Mouse (Mus musculus) ovary, postnatal 36 days (tissue): Measurements from ENCODE around the gene Podn.

Source experiments
- DNase-seq: peaks from one replicate; pipeline ENCODE4 v3.0.0; 2022; ENCODE audit warnings: low spot score, mixed read lengths

The Podn gene

GRCm38 (mm10) chr4:108005328-108005727 is 90.9 kb downstream of the Podn start:
- no peak for DNase-seq

DNA sequence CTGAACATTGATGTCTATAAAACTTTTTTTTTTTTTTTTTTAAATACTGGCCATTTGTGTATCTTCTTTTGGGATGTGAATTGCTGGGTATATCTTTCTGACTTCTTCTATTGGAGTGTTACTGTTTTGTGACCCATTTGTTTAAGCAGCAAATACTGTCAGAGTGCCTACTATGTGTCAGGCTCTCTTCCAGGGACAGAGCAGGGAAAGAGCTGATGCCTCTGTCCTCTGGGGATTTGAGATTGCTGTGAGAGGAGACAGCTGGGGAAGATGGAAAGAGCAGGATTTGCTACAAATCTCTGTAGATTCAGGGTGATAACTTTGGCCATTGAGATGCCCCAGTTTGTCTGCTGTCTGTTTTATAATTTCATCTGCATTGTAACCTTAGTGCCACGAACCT is 96.9 kb downstream of the Podn start:
- no peak for DNase-seq

- peak; percentile 24 for DNase-seq
Observed at GRCm38 (mm10) chr4:107998641-107999332, 97.5 kb downstream of the Podn start.

GRCm38 (mm10) chr4:107996418-107996986 is 99.7 kb downstream of the Podn start:
- DNase-seq = no peak

- no peak for DNase-seq
Observed at GRCm38 (mm10) chr4:107995727-107996126, 100.5 kb downstream of the Podn start.

DNA sequence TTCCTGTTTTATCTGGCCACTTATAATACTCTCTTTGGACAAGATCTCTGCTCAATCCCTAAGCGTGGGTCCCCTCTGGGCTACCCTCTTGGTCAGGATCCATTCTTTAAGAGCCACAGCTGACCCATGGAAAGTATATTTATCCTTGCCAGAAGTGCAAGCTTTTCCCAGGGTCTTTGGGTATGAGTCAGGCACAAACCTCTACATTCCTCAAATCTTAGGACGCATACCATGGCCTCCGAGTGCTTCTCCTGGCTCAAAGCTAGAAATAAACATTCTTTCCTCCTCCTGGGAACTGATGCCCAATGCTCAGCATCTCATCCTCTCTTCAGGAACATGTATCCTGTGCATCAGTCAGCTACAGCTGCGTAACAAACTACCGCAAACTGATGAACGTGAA is 101.2 kb downstream of the Podn start:
- no peak for DNase-seq

DNA sequence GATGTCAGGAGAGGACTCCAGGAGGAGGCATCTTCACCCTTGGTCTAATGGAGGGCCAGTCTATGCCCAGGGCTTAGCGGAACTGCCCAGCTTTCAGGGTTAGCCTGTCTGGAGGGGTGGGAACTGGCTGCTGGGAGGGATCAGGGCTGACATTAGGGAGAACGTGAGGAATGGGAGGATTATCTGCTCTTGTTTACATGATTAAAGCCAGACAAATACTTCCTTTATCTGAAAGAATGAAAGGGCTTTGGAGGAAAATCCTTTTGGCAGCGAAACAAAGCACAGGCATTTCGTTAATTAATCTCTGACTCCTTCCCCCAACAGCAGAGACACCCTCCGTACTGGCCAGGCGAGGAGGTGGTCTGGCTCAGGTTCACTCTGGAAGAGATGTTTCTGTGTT is 104.4 kb downstream of the Podn start:
- DNase-seq = no peak

- no peak for DNase-seq
Observed at GRCm38 (mm10) chr4:107990818-107991217, 105.4 kb downstream of the Podn start.

GRCm38 (mm10) chr4:107988931-107989330 is 107.3 kb downstream of the Podn start:
- no peak for DNase-seq

GRCm38 (mm10) chr4:107986386-107987168 is 109.7 kb downstream of the Podn start:
- no peak for DNase-seq

DNA sequence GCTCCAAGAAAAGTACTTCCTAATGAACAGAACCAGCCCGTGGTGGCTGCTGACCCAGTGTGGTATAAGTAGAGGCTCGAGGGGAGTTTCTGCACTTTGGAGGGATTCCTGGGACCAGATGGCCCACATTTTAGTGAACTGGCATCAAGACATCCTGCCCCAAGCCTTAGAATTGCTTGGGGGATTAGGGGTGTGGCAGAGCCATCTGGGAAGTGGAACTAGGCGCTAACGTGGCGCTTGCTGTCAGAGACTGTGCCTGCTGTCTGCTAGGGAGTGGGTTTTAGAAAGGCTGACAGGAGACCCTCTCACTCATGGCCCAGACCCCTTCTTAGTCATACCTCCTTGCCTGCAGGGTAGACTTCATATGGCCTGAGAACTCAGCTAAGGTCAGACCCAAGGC is 110.4 kb downstream of the Podn start:
- DNase-seq = no peak

- DNase-seq = peak; percentile 56
Observed at GRCm38 (mm10) chr4:107984282-107984981, 111.8 kb downstream of the Podn start.

GRCm38 (mm10) chr4:107983717-107984116 is 112.5 kb downstream of the Podn start:
- DNase-seq = no peak

GRCm38 (mm10) chr4:107980002-107980600 is 116.1 kb downstream of the Podn start:
- no peak for DNase-seq

DNA sequence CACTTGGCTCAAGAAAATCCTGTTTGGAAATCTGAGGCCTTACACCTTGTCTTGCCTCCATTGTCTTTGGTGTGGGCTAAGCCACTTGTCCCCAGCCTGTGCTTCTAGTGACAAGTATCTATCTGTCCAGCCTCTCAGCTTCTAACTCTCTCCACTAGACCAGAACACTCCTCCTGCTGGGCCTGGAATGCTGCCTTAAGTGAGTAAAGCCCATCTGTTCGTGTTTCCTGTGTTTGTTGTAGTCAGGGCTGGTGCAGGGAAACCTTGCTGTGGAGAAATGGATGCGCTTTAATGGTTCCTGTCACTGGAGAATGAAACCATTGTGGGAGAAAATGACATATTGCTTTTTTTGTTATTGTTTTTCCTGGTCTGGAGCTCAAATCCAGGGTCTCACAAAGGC is 116.7 kb downstream of the Podn start:
- no peak for DNase-seq

GRCm38 (mm10) chr4:107977593-107977992 is 118.7 kb downstream of the Podn start:
- DNase-seq = no peak

DNA sequence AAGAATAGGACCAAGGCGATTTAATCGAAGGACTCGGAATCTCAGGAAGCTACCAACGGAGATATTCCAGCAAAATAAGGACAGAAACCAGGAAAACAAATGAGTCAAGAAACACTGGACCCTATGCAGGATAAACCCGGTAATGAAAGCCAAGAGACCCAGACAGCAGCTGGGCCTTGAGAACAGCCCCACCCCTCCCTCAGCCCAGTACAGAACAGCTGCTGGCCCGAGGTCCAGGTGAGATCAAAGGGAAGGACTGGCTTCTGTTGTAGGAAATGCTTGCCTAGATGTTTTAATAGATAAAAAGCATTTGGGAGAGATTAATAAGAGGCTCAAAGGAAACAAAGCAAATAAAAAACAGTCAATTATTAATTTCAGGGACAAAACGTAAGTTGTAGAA is 121.2 kb downstream of the Podn start:
- no peak for DNase-seq

DNA sequence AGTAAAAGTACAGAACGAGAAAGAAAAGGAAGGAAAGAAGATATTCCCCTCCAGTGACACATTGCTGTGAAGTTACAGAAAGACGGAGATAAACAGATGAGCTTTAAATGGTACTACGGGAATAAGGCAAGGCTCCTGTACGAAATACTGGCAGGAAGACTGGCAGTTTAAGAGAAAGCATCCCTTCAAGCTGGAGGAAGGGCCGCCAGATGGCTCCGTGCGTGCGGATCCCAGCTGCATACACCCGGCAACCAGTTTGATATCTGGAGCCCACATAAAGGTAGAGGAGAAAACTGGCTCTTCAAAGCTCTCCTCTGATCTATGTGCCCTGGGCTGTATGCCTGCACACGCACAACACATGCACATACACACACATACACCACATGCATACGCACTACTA is 121.7 kb downstream of the Podn start:
- no peak for DNase-seq

GRCm38 (mm10) chr4:107971162-107971561 is 125.1 kb downstream of the Podn start:
- DNase-seq = no peak

DNA sequence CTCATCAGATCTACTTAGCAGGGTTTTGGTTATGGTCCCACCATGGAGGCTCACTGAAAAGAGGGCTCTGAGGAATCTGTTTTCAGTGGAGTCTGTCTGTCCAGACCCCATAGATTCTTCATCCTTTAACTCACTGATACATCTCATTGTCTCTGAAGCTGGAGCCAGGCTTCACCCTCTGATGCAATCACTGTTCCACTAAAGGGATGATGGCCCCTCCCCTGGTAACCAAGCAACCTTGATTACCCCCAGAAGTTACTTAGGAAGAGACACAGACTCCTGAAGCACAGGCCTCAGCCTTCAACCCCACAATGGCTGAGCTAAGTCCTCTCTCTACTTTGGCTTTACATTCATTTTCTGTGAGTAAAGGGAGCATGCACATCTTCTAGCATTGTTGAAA is 126.5 kb downstream of the Podn start:
- DNase-seq = no peak

DNA sequence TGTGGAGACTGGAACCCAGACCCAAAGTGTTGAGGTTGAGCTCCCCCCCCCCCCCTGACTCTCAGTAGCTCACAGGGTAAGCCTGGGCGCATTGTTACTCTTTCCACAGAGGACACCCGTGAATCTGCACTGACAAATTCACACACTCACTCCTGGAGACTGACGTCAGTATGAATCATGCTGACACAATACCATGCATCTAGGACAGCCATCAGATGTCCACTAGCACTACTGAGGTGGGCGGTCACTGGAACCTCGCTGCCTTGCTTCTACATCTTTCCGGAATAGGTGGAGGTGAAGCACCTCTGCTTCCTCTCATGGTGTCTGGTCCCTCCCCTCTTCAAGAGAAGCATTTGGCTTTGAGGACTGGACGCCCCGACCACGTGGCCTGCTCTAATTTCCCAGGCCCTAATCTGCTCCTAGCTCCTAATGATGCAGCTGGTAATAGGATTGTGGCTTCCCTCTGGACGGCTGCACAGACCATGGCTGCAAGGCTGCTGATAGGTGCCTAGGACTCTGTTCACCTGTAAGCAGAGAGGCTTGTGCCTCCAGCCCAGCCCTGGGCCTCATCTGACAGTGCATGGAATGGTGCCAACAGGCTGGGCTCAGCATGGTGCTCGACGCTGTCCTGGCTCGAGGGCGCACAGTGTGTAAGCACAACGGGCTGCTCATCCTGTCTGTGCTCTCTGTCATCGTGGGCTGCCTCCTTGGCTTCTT is 128.1 kb downstream of the Podn start, which contains the start of gene Slc1a7:
Slc1a7 (plus strand) TSS at position 367 of the 717 bp plus-strand sequence.
- DNase-seq = no peak
